Mouse (Mus musculus) embryonic fibroblast, embryonic 13.5 days (primary cell): ENCODE data around the gene Gucy2g. TPM values are rescaled to one million over a fixed set of nuclear protein-coding genes. Genes with fewer than 3 reads are reported as not detected.
"Not testable (repeated sequence)": the region's sequence is repeated elsewhere in the genome, so short reads cannot be mapped to it uniquely, and the experiment has no call there.

ENCODE experiments used
- H3K27ac ChIP-seq: 2 replicates; pipeline ENCODE4 v1.5.1; 2012; ENCODE audit warnings: low read length, control low read depth, inconsistent platforms; ENCODE audit not compliant: insufficient read depth
- H3K4me1 ChIP-seq: 2 replicates; pipeline ENCODE4 v1.6.1; 2011; ENCODE audit warnings: low read length; ENCODE audit not compliant: control insufficient read depth, insufficient read depth
- H3K4me3 ChIP-seq: 2 replicates; pipeline ENCODE4 v1.5.1; 2011; ENCODE audit warnings: mild to moderate bottlenecking, control low read depth, low read length; ENCODE audit not compliant: insufficient read depth
- CTCF ChIP-seq: IDR thresholded peaks from 2 replicates; pipeline ENCODE4 v1.5.1; 2011; ENCODE audit warnings: mild to moderate bottlenecking, control low read depth, low read length, moderate library complexity, borderline replicate concordance; ENCODE audit not compliant: insufficient read depth
- POLR2A ChIP-seq: IDR thresholded peaks from 2 replicates; pipeline ENCODE4 v1.6.1; 2011; ENCODE audit warnings: low read depth, mild to moderate bottlenecking, control low read depth, low read length, moderate library complexity
- polyA plus RNA-seq: library from polyadenylated mRNA; stranded (reverse); fragments of >200 nt; gene quantifications from 2 replicates; pipeline ENCODE4 v1.2.4, GENCODE M21; 2011; ENCODE audit warnings: low read depth; ENCODE audit not compliant: missing spikeins, insufficient read length

The Gucy2g gene
- polyA plus RNA-seq, 1 experiment, result not detected

- TF ChIP-seq CTCF, result no peak
- TF ChIP-seq POLR2A, result no peak
- Histone ChIP-seq H3K4me1 (no peaks in the 10 kb centered on the region), H3K4me3 (no peak overlapping the region), H3K27ac (no peak overlapping the region)
Measured at GRCm38 (mm10) chr19:55170399-55170798, 70.6 kb downstream of the Gucy2g start.

GRCm38 (mm10) chr19:55169236-55169729 is 71.8 kb downstream of the Gucy2g start:
- not testable (repeated sequence) for H3K4me1 ChIP-seq, H3K4me3 ChIP-seq, H3K27ac ChIP-seq

GRCm38 (mm10) chr19:55168360-55168759 is 72.7 kb downstream of the Gucy2g start:
- Histone ChIP-seq H3K4me3 (no peak overlapping the region), H3K4me1 (no peaks in the 10 kb centered on the region), H3K27ac (no peak overlapping the region)
- no peak for TF ChIP-seq CTCF
- no peak for TF ChIP-seq POLR2A

- TF ChIP-seq CTCF (no peak), POLR2A (no peak)
- H3K27ac ChIP-seq, result no peak overlapping the region
- no peaks in the 10 kb centered on the region for H3K4me1 ChIP-seq
- H3K4me3 ChIP-seq, result no peak overlapping the region
Measured at GRCm38 (mm10) chr19:55167741-55168140, 73.3 kb downstream of the Gucy2g start.

- Histone ChIP-seq H3K27ac (no peak overlapping the region), H3K4me1 (no peaks in the 10 kb centered on the region), H3K4me3 (no peak overlapping the region)
- TF ChIP-seq POLR2A (no peak), CTCF (no peak)
Measured at GRCm38 (mm10) chr19:55166741-55167140, 74.3 kb downstream of the Gucy2g start.

GRCm38 (mm10) chr19:55165954-55166353 is 75.1 kb downstream of the Gucy2g start:
- no peak overlapping the region for H3K27ac ChIP-seq
- H3K4me1 ChIP-seq, result no peaks in the 10 kb centered on the region
- no peak overlapping the region for H3K4me3 ChIP-seq
- no peak for TF ChIP-seq POLR2A
- TF ChIP-seq CTCF, result no peak

GRCm38 (mm10) chr19:55165183-55165865 is 75.7 kb downstream of the Gucy2g start:
- H3K27ac ChIP-seq, result no peak overlapping the region
- no peak for TF ChIP-seq POLR2A
- TF ChIP-seq CTCF, result no peak
- H3K4me3 ChIP-seq, result no peak overlapping the region
- no peaks in the 10 kb centered on the region for H3K4me1 ChIP-seq

- Histone ChIP-seq H3K4me1 (no peaks in the 10 kb centered on the region), H3K27ac (no peak overlapping the region), H3K4me3 (no peak overlapping the region)
- TF ChIP-seq POLR2A, result no peak
- no peak for TF ChIP-seq CTCF
Measured at GRCm38 (mm10) chr19:55164162-55164561, 76.9 kb downstream of the Gucy2g start.

- Histone ChIP-seq H3K4me3 (no peak overlapping the region), H3K27ac (no peak overlapping the region), H3K4me1 (no peaks in the 10 kb centered on the region)
- TF ChIP-seq CTCF (no peak), POLR2A (no peak)
Measured at GRCm38 (mm10) chr19:55162271-55162670, 78.8 kb downstream of the Gucy2g start.

- Histone ChIP-seq H3K4me1 (no peaks in the 10 kb centered on the region), H3K27ac (no peak overlapping the region), H3K4me3 (no peak overlapping the region)
- TF ChIP-seq CTCF (no peak), POLR2A (no peak)
Measured at GRCm38 (mm10) chr19:55159826-55160225, 81.2 kb downstream of the Gucy2g start.
